Mouse (Mus musculus) midbrain, postnatal 0 days (tissue): ENCODE measurements around the gene Chst4. TPM values are rescaled to one million over a fixed set of nuclear protein-coding genes. Genes with fewer than 3 reads are reported as not detected.

ENCODE experiments used
- ATAC-seq: fragments of 200-750 bp; cut with Nextera tagmentation; 2 replicates; pipeline ENCODE4 v1.8.0; 2017; ENCODE audit warnings: moderate number of reproducible peaks, mild to moderate bottlenecking, moderate TSS enrichment, moderate library complexity; ENCODE audit not compliant: low FRiP score
- DNase-seq: peaks from one replicate; pipeline ENCODE4 v3.0.0-alpha.2; 2015; ENCODE audit warnings: low spot score
- H3K27ac ChIP-seq: fragments of 300-500 bp; sonication (generic); 2 replicates; pipeline ENCODE4 v1.5.1; 2014; ENCODE audit warnings: low read depth, mild to moderate bottlenecking, low read length, mixed read lengths
- H3K27me3 ChIP-seq: fragments of 300-500 bp; sonication (generic); 2 replicates; pipeline ENCODE4 v1.6.1; 2014; ENCODE audit warnings: low read length, control low read depth, mixed read lengths; ENCODE audit not compliant: insufficient read depth
- H3K36me3 ChIP-seq: fragments of 300-500 bp; sonication (generic); 2 replicates; pipeline ENCODE4 v1.6.1; 2014; ENCODE audit warnings: low read length, control low read depth, mixed read lengths; ENCODE audit not compliant: insufficient read depth
- H3K4me1 ChIP-seq: fragments of 300-500 bp; sonication (generic); 2 replicates; pipeline ENCODE4 v1.6.1; 2014; ENCODE audit warnings: mild to moderate bottlenecking, control low read depth, antibody characterized with exemption, low read length, mixed read lengths; ENCODE audit not compliant: insufficient read depth
- H3K4me2 ChIP-seq: fragments of 300-500 bp; sonication (generic); 2 replicates; pipeline ENCODE4 v1.6.1; 2014; ENCODE audit warnings: low read depth, mild to moderate bottlenecking, low read length, mixed read lengths; ENCODE audit not compliant: poor library complexity, severe bottlenecking
- H3K4me3 ChIP-seq: fragments of 300-500 bp; sonication (generic); 2 replicates; pipeline ENCODE4 v1.5.1; 2014; ENCODE audit warnings: low read depth, mild to moderate bottlenecking, low read length, moderate library complexity
- H3K9ac ChIP-seq: fragments of 300-500 bp; sonication (generic); replicated peaks from 2 replicates; pipeline ENCODE4 v1.6.1; 2014; ENCODE audit warnings: mild to moderate bottlenecking, low read length, moderate library complexity, mixed read lengths; ENCODE audit not compliant: poor library complexity, severe bottlenecking
- H3K9me3 ChIP-seq: fragments of 300-500 bp; sonication (generic); 2 replicates; pipeline ENCODE4 v1.6.1; 2016; ENCODE audit warnings: low read length, control low read depth
- CTCF ChIP-seq: IDR thresholded peaks from 2 replicates; pipeline ENCODE4 v1.5.1; 2016; ENCODE audit warnings: antibody characterized with exemption, mild to moderate bottlenecking
- WGBS: fragments of 180-500 bp; shearing (Covaris S2); extraction: QIAGEN DNeasy Blood & Tissue Kit; methylation state at CpG from one replicate; pipeline ENCODE4 v1.1.7; 2014; 5-methylcytosine and 5-hydroxymethylcytosine counted together
- polyA plus RNA-seq: library from polyadenylated mRNA; unstranded; fragments of >200 nt; fragmentation: Nextera tagmentation; extraction: Ambion mirVana; gene quantifications from 2 replicates; pipeline ENCODE4 v1.2.1, GENCODE M21; 2015
- total RNA-seq: library from RNA; depleted of rRNA; stranded (reverse); fragments of >200 nt; gene quantifications from 2 replicates; pipeline ENCODE4 v1.2.3, GENCODE M21; 2014

Chst4 gene
- total and polyA plus RNA-seq, 2 experiments from 2014 or later, result not detected

DNA sequence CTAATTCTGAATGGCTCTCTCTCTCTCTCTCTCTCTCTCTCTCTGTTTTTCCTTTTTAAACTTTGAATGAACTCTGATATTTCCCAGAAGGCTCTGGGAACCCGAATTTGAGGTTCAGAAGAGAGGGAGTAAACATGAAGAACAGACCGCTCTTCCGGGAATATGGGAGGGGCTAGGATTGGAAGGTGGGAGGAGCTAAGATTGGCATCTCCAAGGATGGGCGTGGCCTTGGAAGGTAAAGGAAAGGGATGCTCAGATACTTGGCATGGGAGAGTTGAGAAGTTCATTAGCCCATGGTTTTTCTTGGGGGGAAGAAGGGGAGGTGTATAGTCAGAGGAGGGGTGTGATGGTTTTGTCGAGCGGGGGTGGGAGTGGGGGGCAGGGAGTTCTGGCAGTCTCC, 17.5 kb downstream of the Chst4 start:
- no peak overlapping the region for H3K27ac ChIP-seq
- DNase-seq (no peak), ATAC-seq (no peak)
- H3K27me3 ChIP-seq, result no peaks in the 10 kb centered on the region
- H3K9ac ChIP-seq, result no peak overlapping the region
- no peak for TF ChIP-seq CTCF
- H3K4me3 ChIP-seq, result no peak overlapping the region
- no peak overlapping the region for H3K4me2 ChIP-seq
- no peaks in the 10 kb centered on the region for H3K36me3 ChIP-seq
- WGBS, result 63% methylated on average over 6 of the region's 6 CpGs
- H3K9me3 ChIP-seq, result no peaks in the 10 kb centered on the region
- H3K4me1 ChIP-seq, result no peaks in the 10 kb centered on the region

DNA sequence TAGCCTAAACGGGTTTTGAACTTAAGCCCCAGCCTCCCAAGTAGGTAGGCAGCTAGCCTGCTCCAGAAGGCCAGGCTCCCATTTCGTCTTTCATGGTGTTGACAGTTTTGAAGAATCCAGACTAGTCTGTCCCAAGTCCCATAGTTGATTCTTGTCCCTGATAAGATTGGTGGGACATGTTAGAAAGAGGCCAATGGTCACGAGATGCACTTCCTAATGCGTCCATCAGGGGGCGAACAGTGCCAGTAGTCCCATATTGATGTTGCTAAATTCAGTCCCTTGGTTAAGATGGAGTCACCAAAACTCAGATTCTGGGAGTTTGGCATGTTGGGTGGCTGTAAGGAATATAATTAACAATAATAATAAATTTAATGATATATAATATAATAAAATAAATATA, 28.7 kb downstream of the Chst4 start:
- no peak overlapping the region for H3K27ac ChIP-seq
- no peaks in the 10 kb centered on the region for H3K27me3 ChIP-seq
- no peak overlapping the region for H3K4me2 ChIP-seq
- 38% methylated on average over 5 of the region's 5 CpGs for WGBS
- peaks cover 3% of the 10 kb centered on the region; the same call in 1 of the 2 replicates for H3K4me1 ChIP-seq
- ATAC-seq (no peak), DNase-seq (peak; percentile 54)
- H3K9me3 ChIP-seq, result no peaks in the 10 kb centered on the region
- no peaks in the 10 kb centered on the region for H3K36me3 ChIP-seq
- no peak overlapping the region for H3K9ac ChIP-seq
- H3K4me3 ChIP-seq, result no peak overlapping the region
- peak; percentile 71 for TF ChIP-seq CTCF

- ATAC-seq, result no peak
- DNase-seq, result no peak
Measured at GRCm38 (mm10) chr8:110008995-110009446, 30.5 kb downstream of the Chst4 start.

DNA sequence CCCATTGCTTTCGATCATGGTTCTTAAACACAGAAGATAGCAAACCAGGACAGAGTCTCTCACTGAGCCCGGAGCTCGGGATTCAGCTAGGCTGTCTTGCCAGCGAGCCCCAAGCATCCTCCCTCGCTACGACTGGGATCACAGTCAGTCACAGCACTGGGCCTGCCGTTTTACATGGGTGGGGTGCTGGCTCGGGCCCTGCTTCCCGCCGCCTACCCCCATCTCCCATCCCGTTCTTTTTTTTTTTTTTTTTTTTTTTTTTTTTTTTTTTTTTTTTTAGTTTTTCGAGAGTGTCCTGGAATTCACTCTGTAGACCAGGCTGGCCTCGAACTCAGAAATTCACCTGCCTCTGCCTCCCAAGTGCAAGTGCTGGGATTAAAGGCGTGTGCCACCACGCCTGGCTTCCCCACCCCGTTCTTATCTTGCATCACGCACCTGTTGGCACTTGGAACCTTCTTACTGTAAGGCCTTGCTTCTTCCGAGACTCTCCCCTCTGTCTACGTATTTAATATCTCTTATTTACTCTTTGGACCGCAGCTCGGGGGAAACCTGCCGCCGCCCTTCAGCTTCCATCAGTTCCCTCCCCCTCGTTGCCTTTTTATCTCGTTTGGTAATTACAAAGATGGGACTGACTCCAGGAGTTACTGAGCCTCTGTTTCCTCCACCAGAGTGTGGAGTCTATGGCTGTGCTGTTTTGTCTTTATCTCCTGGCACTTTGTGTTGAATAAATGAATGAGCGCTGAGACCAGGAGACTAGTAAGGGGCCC, 31.1 kb downstream of the Chst4 start:
- no peak overlapping the region for H3K4me2 ChIP-seq
- peaks cover 3% of the 10 kb centered on the region; the same call in 1 of the 2 replicates for H3K4me1 ChIP-seq
- H3K9me3 ChIP-seq, result no peaks in the 10 kb centered on the region
- H3K36me3 ChIP-seq, result no peaks in the 10 kb centered on the region
- no peak overlapping the region for H3K27ac ChIP-seq
- TF ChIP-seq CTCF, result no peak
- no peak for DNase-seq
- H3K4me3 ChIP-seq, result no peak overlapping the region
- no peak overlapping the region for H3K9ac ChIP-seq
- no peak for ATAC-seq
- H3K27me3 ChIP-seq, result no peaks in the 10 kb centered on the region
- WGBS, result 90% methylated on average over 26 of the region's 26 CpGs

More at GRCm38 (mm10) chr8:110008995-110009446, 30.5 kb downstream of the Chst4 start:
- no peaks in the 10 kb centered on the region for H3K36me3 ChIP-seq
- H3K4me2 ChIP-seq, result no peak overlapping the region
- no peaks in the 10 kb centered on the region for H3K27me3 ChIP-seq
- no peaks in the 10 kb centered on the region for H3K9me3 ChIP-seq
- peaks cover 3% of the 10 kb centered on the region; the same call in 1 of the 2 replicates for H3K4me1 ChIP-seq
- no peak overlapping the region for H3K27ac ChIP-seq
- TF ChIP-seq CTCF, result no peak
- H3K4me3 ChIP-seq, result no peak overlapping the region
- H3K9ac ChIP-seq, result no peak overlapping the region
- WGBS, result 65% methylated on average over 8 of the region's 8 CpGs

DNA sequence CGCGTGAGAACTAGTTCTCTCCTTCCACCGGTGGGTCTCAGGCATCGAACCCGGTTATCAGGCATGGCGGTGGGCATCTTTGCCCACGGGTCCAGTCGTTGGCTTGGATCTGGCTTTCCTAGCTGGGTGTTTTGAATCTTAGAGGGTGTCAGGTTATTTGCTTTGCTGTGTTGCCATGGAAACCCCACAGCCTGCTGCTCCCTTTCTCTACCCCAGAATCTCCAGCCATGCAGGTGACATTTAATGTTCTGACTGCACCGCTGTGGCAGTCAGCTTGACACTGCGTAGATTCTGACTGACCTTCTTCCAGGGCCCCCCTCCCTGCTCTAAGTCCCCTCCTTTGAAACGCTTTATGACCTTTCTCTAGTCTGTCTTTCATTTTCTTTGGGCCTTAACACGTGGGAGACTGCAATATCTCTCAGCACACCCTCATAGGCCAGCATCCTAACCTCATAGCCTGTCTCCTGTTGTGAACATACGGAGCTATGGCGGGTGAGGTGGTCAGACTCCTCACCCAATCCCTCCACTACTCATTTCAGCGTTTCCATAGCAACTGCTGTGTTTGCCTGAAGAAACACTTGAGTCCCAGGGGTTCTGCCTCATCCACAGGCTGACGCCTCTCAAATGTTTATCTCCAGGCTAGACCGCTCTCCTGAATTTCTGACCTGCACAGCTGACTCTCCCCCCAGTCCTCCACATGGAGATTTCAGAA, 33.1 kb downstream of the Chst4 start:
- Histone ChIP-seq H3K4me2 (no peak overlapping the region), H3K4me1 (peaks cover 3% of the 10 kb centered on the region; the same call in 1 of the 2 replicates), H3K27ac (peak overlapping the region; percentile 80), H3K9ac (no peak overlapping the region), H3K4me3 (no peak overlapping the region), H3K27me3 (no peaks in the 10 kb centered on the region), H3K36me3 (no peaks in the 10 kb centered on the region), H3K9me3 (no peaks in the 10 kb centered on the region)
- peak; percentile 86 for ATAC-seq
- no peak for TF ChIP-seq CTCF
- peak; percentile 81 for DNase-seq
- WGBS, result 35% methylated on average over 17 of the region's 17 CpGs

DNA sequence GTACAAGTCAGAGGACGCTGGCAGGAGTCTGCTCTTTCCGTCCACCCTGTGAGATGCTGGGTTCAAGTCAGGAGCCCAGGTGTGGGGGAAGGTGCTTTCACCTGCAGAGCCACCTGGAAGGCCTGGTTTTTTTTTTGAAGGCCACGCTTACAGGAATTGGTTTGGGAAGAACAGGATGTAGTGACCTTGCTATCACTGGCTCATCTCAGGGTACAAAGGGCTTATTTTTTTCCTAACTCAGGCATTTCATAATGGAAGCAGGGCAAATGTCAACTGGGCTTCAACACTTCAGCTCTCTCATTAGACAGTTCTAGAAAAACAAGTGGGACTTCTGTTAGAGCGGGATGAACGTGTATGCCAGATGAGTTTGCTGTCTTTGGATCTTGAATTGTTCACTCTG, 35.2 kb downstream of the Chst4 start:
- 79% methylated on average over 5 of the region's 5 CpGs for WGBS
- Histone ChIP-seq H3K4me1 (peaks cover 3% of the 10 kb centered on the region; the same call in 1 of the 2 replicates), H3K27me3 (no peaks in the 10 kb centered on the region), H3K4me2 (no peak overlapping the region), H3K9me3 (no peaks in the 10 kb centered on the region), H3K36me3 (no peaks in the 10 kb centered on the region), H3K4me3 (no peak overlapping the region), H3K27ac (no peak overlapping the region), H3K9ac (no peak overlapping the region)
- TF ChIP-seq CTCF, result no peak
- no peak for ATAC-seq
- DNase-seq, result no peak
